Mouse (Mus musculus) NIH3T3 (cell line): ENCODE measurements at regions not wholly inside any gene's neighbourhood (a gene's known extent, or its start where the extent isn't known, plus 50 kb on each side); places are given as distances from the start of the nearest gene placed in this dataset.
"Not testable (repeated sequence)": the region's sequence is repeated elsewhere in the genome, so short reads cannot be mapped to it uniquely, and the experiment has no call there.

Experiments used
- DNase-seq: peaks from one replicate; pipeline ENCODE4 v3.0.0-alpha.2; 2012; ENCODE audit warnings: low read depth

- no peak for DNase-seq
These were observed 180.5 kb downstream of the Gxylt1 start for GRCm38 (mm10) chr15:93094202-93095135.

- no peak for DNase-seq
These were observed 183.6 kb downstream of the Gxylt1 start for GRCm38 (mm10) chr15:93091396-93091795.

DNA sequence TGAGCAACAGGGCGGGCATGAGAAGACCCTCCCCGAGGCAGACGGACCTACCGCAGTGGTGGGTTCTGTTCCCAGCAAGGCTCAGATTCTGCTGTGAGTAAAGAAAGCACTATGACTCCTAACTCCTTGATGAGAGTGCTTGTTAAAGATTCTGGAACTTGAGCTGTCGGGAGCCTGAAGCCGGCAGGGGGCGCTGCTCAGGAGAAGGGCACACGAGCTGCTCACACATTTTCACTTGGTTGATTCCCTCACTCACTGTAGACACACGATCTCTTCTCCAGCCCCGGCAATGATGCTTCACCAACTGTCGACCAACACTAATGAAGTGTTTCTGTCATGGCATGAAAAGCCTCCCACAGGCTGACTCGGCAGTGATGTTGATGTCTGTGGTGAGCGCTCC is 185.6 kb downstream of the Gxylt1 start:
- peak; percentile 45 for DNase-seq

DNA sequence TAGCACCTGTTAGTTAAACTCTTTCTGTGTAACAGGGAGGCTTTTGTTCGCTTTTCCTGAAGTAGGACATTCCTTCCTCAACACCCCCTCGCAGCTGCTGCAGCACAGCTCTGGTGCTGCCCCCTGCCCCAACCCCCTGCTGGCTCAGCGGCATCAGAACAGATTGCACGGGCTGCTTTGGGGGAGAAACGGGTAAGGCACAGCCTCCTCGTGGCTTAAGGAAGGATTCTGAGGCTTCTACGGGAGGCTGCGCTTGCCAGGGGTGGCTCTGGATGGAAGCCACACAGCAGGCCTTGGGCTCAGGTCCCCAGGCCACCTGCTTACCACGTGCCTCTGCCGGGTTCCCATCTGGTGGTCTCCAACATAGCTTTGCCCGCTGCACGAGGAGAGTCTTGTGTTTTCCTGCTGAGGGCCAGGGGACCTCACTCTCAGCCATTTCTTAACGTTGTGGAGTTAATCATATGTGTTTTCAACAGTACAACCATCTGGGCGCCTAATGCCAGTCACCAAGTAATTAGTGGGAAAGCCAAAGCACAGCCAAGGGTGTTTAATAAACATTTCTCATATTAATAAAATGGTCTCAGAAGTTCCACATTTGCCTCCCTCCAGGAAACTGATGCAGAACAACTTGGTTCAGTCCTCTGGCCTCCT is 189.9 kb downstream of the Gxylt1 start:
- DNase-seq, result no peak

DNA sequence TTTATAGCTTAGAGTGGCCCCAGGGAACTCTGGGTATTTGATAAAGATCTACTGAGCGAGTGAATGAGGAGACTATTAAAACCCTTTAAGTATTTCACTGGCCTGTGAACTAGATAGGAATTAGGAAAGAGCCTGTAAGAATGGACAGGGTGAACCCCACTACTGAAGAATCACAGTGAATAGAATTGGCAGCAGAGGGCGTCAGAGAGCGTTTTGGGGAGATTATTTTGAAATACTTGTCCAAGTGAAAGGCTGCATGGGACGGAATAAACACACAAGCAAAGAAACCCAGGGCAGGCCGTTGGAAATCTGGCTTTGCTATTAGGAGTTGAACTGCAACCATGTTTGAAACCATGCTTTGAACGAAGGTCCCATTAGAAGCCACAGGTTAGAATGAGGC is 200.9 kb downstream of the Gxylt1 start:
- no peak for DNase-seq

DNA sequence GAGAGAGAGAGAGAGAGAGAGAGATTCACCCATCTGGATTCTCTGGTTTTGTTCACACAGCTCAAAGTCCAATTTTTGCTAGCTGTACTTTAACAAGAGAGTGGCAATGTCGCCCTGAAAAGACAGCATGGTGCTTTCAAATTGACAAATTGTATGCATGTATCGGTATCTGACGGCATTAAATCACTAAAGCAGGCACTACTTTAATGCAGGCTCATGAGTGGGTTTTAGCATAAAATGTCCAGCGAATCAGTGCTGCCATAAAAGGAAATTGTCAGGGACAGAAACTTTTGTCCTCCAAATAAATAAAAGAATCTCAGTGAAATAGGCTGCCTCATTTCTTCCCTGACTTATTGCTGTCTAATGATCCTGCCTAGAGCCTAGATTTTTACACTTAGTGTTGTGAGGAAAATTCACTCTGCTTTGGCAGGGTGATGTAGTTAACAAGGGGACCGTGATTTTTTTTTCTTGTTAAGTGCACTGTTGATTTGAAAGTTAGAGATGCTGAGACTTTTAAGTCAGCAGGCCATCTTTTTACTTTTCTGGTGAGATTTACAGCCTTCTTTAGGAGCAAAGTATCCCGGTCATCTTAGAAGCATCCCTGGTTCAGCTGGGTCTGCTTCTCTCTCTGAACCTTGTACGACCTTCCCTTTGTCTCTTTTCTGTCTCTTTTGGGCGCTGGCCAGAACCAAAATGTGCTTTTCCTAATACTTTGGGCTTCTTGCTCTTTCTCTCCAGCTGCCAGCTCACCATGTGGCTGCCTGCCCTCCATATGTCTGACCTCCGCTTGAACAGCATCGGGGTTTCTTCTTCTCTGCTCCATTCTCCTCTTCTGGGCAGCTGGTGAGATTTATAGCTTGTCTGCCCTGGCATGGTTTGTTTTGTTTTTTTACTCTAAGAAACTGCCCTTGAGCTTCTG is 212.5 kb downstream of the Gxylt1 start:
- DNase-seq, result no peak

- DNase-seq, result no peak
These were observed 221.5 kb downstream of the Gxylt1 start for GRCm38 (mm10) chr15:93053471-93053870.

DNA sequence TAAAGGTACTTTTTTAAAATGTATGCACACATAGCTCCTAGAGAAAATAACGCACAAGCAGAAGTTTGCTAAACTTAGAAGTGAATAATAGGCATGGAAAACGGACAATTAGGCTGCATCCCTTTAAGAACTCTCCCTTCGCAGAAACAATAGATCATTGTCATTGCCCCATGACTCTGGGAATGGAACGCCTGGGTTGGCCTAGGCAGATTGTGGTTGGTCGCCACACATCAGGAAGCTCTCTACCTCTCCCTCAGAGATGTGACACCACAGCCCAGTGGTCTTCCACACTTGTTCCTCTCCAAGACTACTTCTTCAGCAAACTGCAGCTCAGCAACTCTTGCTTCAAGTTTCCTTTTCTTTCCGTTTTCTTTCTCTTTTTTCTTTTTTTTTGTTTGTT is 247.8 kb downstream of the Gxylt1 start:
- no peak for DNase-seq

GRCm38 (mm10) chr15:93026456-93027078 is 248.4 kb downstream of the Gxylt1 start:
- DNase-seq, result no peak

GRCm38 (mm10) chr15:93025791-93026190 is 249.2 kb downstream of the Gxylt1 start:
- no peak for DNase-seq

DNA sequence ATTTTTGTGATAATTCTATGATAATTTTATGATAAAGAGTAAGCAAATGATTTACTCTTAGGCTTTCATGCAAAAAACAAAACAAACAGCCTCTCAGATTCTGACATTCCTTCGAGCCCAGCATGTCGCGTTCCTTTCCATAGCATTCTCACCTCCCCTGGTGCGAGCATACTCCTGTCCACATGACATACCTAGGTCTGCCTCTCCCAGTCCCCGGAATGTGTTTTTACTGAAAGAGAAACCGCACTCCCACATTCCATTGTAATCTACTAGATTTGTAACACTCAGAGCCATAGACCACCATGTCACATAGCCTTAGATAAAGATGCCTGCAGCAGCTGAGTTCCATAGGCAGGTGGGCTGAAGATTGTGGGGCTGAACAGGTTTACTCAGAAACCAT is 250.8 kb downstream of the Gxylt1 start:
- DNase-seq, result no peak

- no peak for DNase-seq
These were observed 263.8 kb downstream of the Gxylt1 start for GRCm38 (mm10) chr15:93011166-93011565.

DNA sequence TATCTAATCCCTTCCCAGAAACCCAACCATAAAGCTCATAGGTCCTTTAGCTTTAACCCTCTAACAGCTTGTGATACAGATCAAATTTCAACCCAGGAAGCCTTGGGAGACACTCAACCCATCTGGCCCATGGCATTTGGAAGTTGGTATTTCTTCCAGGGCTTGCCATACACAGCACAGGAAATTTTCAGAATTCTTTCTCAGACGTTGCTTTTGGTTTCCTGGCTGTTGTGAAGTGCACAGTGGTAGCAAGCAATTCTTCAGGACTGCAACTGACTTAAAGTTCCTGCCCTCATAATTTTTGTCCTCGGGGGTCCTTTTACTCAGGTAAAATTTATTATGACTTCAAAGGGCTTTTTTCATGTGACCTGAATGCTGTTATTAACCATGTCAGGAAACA is 264.4 kb downstream of the Gxylt1 start:
- no peak for DNase-seq

DNA sequence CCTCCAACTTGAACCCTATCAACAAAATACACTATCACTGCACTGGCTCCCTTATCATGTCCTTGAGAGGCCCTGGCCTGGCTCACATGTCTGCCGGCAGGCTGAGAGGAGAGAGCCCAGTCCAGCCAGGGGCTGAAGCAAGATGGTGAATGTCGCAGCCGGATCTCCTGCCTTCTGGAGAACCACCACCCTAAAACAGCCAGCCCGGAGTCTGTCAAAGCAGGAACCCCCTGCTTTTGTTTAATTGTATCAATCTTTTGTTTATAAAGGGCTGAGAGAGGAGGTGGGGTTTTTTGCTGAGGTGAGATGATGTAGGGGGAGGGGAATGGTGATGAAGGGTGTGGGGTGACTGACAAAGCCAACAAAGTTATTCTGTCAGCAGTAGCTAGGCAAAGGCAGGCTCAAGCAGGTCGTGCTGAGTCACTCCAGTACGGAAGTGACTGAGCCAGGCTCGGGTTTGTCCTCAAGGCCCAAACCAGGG is 269.2 kb downstream of the Gxylt1 start:
- DNase-seq, result no peak

DNA sequence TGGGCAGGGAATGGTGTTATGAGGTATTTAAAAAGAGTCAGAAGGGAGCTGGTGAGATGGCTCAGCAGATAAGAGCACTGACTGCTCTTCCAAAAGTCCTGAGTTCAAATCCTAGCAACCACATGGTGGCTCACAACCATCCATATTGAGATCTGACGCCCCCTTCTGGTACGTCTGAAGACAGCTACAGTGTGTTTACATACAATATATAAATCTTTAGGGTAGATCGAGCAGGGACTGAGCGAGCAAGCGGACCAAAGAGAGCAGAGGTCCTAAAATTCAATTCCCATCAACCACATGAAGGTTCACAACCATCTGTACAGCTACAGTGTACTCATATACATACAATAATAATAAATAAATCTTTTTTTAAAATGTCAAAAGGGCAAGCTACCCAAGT is 269.8 kb downstream of the Gxylt1 start:
- DNase-seq, result not testable (repeated sequence)

DNA sequence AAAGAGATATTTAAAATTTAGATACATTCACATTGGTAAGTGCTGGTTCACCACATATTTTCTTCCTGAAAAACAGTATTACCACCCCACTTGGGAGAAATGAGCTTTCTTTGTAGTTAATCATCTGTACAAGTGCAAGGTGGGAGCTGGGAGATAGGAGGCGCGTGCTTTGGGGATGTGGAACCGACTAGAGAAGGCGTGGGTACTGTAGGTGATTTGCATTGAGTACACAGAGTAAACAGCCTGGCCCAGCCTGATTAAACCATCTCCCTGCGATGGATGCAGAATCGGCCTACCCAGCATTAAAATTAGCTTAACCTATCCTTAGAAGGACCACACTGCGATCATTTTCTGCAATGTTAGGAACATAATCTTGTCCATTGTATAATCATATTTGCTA is 270.4 kb downstream of the Gxylt1 start:
- DNase-seq, result no peak

DNA sequence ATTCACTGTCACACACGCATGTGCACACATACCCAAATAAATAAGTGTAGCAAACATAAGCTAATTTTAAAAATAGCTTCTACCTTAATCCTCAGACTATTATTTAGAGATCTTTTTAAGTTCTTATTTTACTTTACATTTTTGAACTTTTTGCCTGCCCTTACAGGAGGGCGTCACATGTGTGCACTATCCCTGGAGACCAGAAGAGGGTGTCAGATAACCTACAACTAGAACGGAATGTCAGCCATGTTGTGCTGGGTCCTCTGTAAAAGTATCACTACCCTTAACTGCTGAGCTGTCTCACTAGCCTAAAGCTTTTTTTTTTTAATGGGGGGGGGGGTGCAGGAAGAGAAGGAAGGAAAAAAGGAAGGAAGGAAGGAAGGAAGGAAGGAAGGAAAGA is 271.7 kb downstream of the Gxylt1 start:
- DNase-seq, result no peak

DNA sequence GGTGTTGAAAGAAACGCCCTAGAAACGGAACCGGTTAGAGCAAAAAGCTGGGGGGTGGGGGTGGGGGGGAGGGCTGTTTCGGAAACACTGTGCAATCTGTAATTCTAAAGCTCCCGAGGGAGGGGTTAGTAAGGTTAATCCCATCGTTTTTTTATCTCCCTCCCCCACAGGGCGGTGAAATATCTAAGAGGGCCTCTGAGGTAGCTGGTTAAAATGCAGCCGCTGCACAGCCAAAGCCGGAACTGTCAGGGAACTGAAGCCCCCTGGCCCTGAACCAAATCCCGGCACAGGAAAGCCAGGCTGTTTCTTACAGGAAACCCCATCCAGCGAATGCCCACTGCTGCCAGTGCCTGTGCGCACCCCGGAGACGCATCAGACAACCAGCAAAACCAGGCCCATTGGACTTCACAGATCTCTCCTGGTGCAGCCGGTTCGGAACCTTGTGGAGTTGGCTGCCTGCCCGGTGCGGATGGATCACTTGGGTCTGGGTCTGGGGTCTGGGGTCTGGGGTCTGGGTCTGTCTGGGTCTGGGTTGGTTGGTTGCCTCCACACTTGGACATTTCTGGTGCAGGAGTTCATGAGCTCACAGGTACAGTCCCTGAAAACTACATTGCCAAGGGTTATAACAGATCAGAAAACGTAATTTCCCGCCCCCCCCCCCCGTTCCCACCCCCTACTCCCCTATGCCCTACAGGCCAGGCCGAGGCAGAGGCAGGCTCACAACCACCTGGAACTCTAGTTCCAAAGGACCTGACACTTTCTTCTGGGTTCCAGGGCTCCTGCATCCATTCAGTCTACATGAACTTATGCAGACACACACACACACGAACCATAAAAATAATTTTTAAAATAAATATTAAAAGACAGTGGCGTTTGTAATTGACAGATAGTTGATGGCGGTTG is 272.7 kb downstream of the Gxylt1 start:
- no peak for DNase-seq

DNA sequence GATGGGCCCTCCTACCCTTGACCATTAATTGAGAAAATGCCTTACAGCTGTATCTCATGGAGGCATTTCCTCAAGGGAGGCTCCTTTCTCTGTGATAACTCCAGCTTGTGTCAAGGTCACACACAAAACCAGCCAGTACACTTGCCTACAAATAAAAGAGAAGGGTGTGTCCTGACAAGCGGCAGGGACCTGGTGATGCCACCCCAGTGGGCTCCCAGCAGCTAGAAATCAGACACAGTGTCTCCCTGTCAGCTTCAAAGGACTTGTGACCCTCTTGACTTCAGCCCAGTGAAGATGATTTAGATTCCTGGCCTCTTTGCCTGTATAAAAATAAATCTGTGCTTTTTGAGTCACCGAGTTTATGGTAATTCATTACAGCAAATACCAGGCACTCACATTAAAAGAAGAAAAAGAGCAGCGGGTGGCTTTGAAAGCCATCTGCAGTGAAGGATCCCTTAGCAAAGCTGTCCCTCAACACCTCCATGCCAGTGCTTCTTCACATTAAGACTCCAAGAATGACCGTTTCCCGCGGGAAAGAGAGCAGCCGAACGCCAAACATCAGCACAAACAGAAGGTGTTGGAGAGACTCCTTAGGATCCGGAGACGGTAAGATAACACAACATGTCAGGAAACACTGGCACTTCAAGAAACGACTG is 273.5 kb downstream of the Gxylt1 start:
- no peak for DNase-seq

DNA sequence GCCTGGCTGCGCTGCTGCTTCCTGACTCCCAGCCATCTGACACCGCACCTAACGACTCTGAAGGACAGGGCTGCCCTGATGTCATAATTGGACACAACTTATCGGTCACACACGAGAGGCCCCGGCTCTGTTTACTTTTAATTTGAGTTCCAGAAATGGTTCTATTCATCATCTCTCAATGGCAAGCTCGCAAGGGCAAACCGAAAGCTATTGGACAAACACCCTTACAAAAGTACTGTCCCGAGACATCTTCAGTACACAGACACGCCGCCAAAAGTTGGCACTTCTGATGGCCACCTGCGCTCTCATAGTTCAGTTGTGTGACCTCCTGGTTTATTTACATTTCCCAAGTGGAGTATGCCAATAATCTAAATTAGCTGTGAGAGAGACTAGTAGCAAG is 274.9 kb downstream of the Gxylt1 start:
- no peak for DNase-seq
